Mouse (Mus musculus) granulocyte monocyte progenitor cell, adult 5-6 weeks (primary cell): ENCODE data around the gene Cdkl2. TPM values are rescaled to one million over a fixed set of nuclear protein-coding genes. Genes with fewer than 3 reads are reported as not detected.

Source experiments
- ATAC-seq: replicated peaks from 2 replicates; pipeline ENCODE4 v1.8.0; 2016; ENCODE audit warnings: mild to moderate bottlenecking, moderate TSS enrichment, inconsistent platforms; ENCODE audit not compliant: poor library complexity, severe bottlenecking
- total RNA-seq, 2 experiments: library from RNA; stranded (forward) in 1 of 2; stranded (reverse) in 1 of 2; fragments of 200-712, 200-1000 nt in 1 of 2; fragments of >200 nt in 1 of 2; fragmentation: Nextera tagmentation in 1 of 2; gene quantifications; 2 replicates each; pipeline ENCODE4 v1.2.3; 2014 to 2017

The Cdkl2 gene
- total RNA-seq, 2 experiments from 2014 or later = 1.5 TPM; not detected in 1

GRCm38 (mm10) chr5:91959096-91959495 is 84.6 kb downstream of the Cdkl2 start:
- no peak for ATAC-seq

- no peak for ATAC-seq
These were observed 86.5 kb downstream of the Cdkl2 start for GRCm38 (mm10) chr5:91956991-91957760.

Other genes with a start within 250 kb of the Cdkl2 start
- gene Rchy1, start 80.8 kb downstream of the Cdkl2 start, total RNA-seq (2014; fragmentation: Nextera tagmentation) = 36.8 and 37.6 TPM in 2 replicates
- gene Rchy1, start 80.8 kb downstream of the Cdkl2 start, total RNA-seq (2017) = 23.9 and 30.2 TPM in 2 replicates
- not detected in 2 replicates for gene Odaph, start 56.4 kb downstream of the Cdkl2 start, total RNA-seq (2014; fragmentation: Nextera tagmentation)
- gene Odaph, start 56.4 kb downstream of the Cdkl2 start, total RNA-seq (2017) = not detected in 2 replicates
- 89.7 and 90.9 TPM in 2 replicates for gene G3bp2, start 39.8 kb upstream of the Cdkl2 start, total RNA-seq (2014; fragmentation: Nextera tagmentation)
- gene G3bp2, start 39.8 kb upstream of the Cdkl2 start, total RNA-seq (2017) = 126 and 130 TPM in 2 replicates
- 49.7 and 51.3 TPM in 2 replicates for gene Uso1, start 94.1 kb upstream of the Cdkl2 start, total RNA-seq (2014; fragmentation: Nextera tagmentation)
- gene Uso1, start 94.1 kb upstream of the Cdkl2 start, total RNA-seq (2017) = 23.7 and 28.1 TPM in 2 replicates
- not detected in 2 replicates for gene U90926, start 171.5 kb upstream of the Cdkl2 start, total RNA-seq (2014; fragmentation: Nextera tagmentation)
- not detected in 2 replicates for gene U90926, start 171.5 kb upstream of the Cdkl2 start, total RNA-seq (2017)
- not detected in 2 replicates for gene Ppef2, start 212.4 kb upstream of the Cdkl2 start, total RNA-seq (2014; fragmentation: Nextera tagmentation)
- not detected in 2 replicates for gene Ppef2, start 212.4 kb upstream of the Cdkl2 start, total RNA-seq (2017)
- 5.8 and 17.9 TPM in 2 replicates for gene Naaa, start 234.3 kb upstream of the Cdkl2 start, total RNA-seq (2014; fragmentation: Nextera tagmentation)
- gene Naaa, start 234.3 kb upstream of the Cdkl2 start, total RNA-seq (2017) = 7.2 and 11.9 TPM in 2 replicates